Mouse (Mus musculus) MEL (cell line): ENCODE measurements at regions not wholly inside any gene's neighbourhood (a gene's known extent, or its start where the extent isn't known, plus 50 kb on each side); places are given as distances from the start of the nearest gene placed in this dataset.

ENCODE experiments used
- DNase-seq: peaks from one replicate; pipeline ENCODE4 v3.0.0; 2011; ENCODE audit warnings: low read depth, low spot score
- H3K27ac ChIP-seq: 2 replicates; pipeline ENCODE4 v1.5.1; 2012; ENCODE audit warnings: low read depth, mild to moderate bottlenecking, control low read depth, low read length, moderate library complexity; ENCODE audit not compliant: control insufficient read depth
- H3K27me3 ChIP-seq, 2 experiments: fragments of 150-350 bp in 1 of 2; sonication (generic) in 1 of 2; 2 replicates each; pipeline ENCODE4 v1.6.1; 2012; ENCODE audit warnings: low read length in 2 of 2, mild to moderate bottlenecking in 2 of 2, improper control_type of control experiment in 1 of 2, moderate library complexity in 1 of 2; ENCODE audit not compliant: insufficient read depth in 2 of 2, control insufficient read depth in 1 of 2
- H3K36me3 ChIP-seq, 2 experiments: 2 replicates each; pipeline ENCODE4 v1.6.1; 2012 to 2014; ENCODE audit warnings: low read length in 2 of 2, improper control_type of control experiment in 1 of 2, inconsistent platforms in 1 of 2, mild to moderate bottlenecking in 1 of 2; ENCODE audit not compliant: insufficient read depth in 2 of 2, control insufficient read depth in 1 of 2
- H3K4me1 ChIP-seq, 2 experiments: fragments of 150-350 bp in 1 of 2; sonication (generic) in 1 of 2; 2 replicates each; pipeline ENCODE4 v1.6.1; 2012; ENCODE audit warnings: low read length in 2 of 2, improper control_type of control experiment in 1 of 2, mild to moderate bottlenecking in 1 of 2; ENCODE audit not compliant: insufficient read depth in 2 of 2, control insufficient read depth in 1 of 2
- H3K4me3 ChIP-seq, 2 experiments: fragments of 150-350 bp in 1 of 2; sonication (generic) in 1 of 2; 2 replicates each; pipeline ENCODE4 v1.5.1; 2012; ENCODE audit warnings: low read depth in 2 of 2, low read length in 2 of 2, mild to moderate bottlenecking in 2 of 2, moderate library complexity in 2 of 2, control low read depth in 1 of 2, improper control_type of control experiment in 1 of 2; ENCODE audit not compliant: control insufficient read depth in 1 of 2, insufficient read depth in 1 of 2
- H3K79me2 ChIP-seq: 2 replicates; pipeline ENCODE4 v1.6.1; 2012; ENCODE audit warnings: mild to moderate bottlenecking, low read length, moderate library complexity; ENCODE audit not compliant: control insufficient read depth, poor library complexity, insufficient read depth
- H3K9ac ChIP-seq: 2 replicates; pipeline ENCODE4 v1.6.1; 2012; ENCODE audit warnings: low read depth, mild to moderate bottlenecking, control low read depth, low read length, moderate library complexity; ENCODE audit not compliant: control insufficient read depth, poor library complexity, severe bottlenecking
- H3K9me3 ChIP-seq: fragments of 150-350 bp; sonication (generic); replicated peaks from 2 replicates; pipeline ENCODE4 v1.6.1; 2012; ENCODE audit warnings: mild to moderate bottlenecking, low read length, improper control_type of control experiment, moderate library complexity; ENCODE audit not compliant: insufficient read depth
- BHLHE40 ChIP-seq: IDR thresholded peaks from 2 replicates; pipeline ENCODE4 v1.6.1; 2012; ENCODE audit warnings: low read depth, mild to moderate bottlenecking, inconsistent platforms, low read length, improper control_type of control experiment, borderline replicate concordance
- CHD1 ChIP-seq: IDR thresholded peaks from 2 replicates; pipeline ENCODE4 v1.6.1; 2012; ENCODE audit warnings: low read depth, mild to moderate bottlenecking, inconsistent platforms, low read length, improper control_type of control experiment
- CHD2 ChIP-seq: IDR thresholded peaks from 2 replicates; pipeline ENCODE4 v1.6.1; 2011; ENCODE audit warnings: low read length, improper control_type of control experiment
- CTCF ChIP-seq, 3 experiments: IDR thresholded peaks in 2 of 3; conservative IDR thresholded peaks in 1 of 3; 2 replicates each; pipeline ENCODE4 v1.5.1; 2011 to 2012; ENCODE audit warnings: low read length in 3 of 3, low read depth in 2 of 3, mild to moderate bottlenecking in 2 of 3, improper control_type of control experiment in 1 of 3, inconsistent platforms in 1 of 3, mixed read lengths in 1 of 3, moderate library complexity in 1 of 3; ENCODE audit not compliant: control insufficient read depth in 1 of 3, insufficient read depth in 1 of 3, poor library complexity in 1 of 3, severe bottlenecking in 1 of 3
- E2F4 ChIP-seq: IDR thresholded peaks from 2 replicates; pipeline ENCODE4 v1.6.1; 2011; ENCODE audit warnings: low read depth, low read length, improper control_type of control experiment, borderline replicate concordance
- ELF1 ChIP-seq: IDR thresholded peaks from 2 replicates; pipeline ENCODE4 v1.6.1; 2014; ENCODE audit warnings: low read depth, mild to moderate bottlenecking, inconsistent platforms, low read length, improper control_type of control experiment, moderate library complexity
- EP300 ChIP-seq, 2 experiments: IDR thresholded peaks; 2 replicates each; pipeline ENCODE4 v1.6.1; 2011; ENCODE audit warnings: improper control_type of control experiment in 2 of 2, low read length in 2 of 2, low read depth in 1 of 2, mild to moderate bottlenecking in 1 of 2
- ETS1 ChIP-seq: IDR thresholded peaks from 2 replicates; pipeline ENCODE4 v1.6.1; 2012; ENCODE audit warnings: low read depth, mild to moderate bottlenecking, inconsistent platforms, low read length, improper control_type of control experiment, moderate library complexity
- GATA1 ChIP-seq: IDR thresholded peaks from 2 replicates; pipeline ENCODE4 v1.6.1; 2011; ENCODE audit warnings: low read depth, low read length, improper control_type of control experiment
- HCFC1 ChIP-seq: IDR thresholded peaks from 2 replicates; pipeline ENCODE4 v1.6.1; 2012; ENCODE audit warnings: low read depth, mild to moderate bottlenecking, inconsistent platforms, low read length, improper control_type of control experiment, moderate library complexity
- JUND ChIP-seq: IDR thresholded peaks from 2 replicates; pipeline ENCODE4 v1.6.1; 2011; ENCODE audit warnings: low read depth, mild to moderate bottlenecking, improper control_type of control experiment, low read length
- MAFK ChIP-seq: IDR thresholded peaks from 2 replicates; pipeline ENCODE4 v1.6.1; 2011; ENCODE audit warnings: low read depth, mild to moderate bottlenecking, low read length, improper control_type of control experiment, borderline replicate concordance
- MAX ChIP-seq: IDR thresholded peaks from 2 replicates; pipeline ENCODE4 v1.6.1; 2011; ENCODE audit warnings: low read length, improper control_type of control experiment
- MAZ ChIP-seq: IDR thresholded peaks from 2 replicates; pipeline ENCODE4 v1.6.1; 2012; ENCODE audit warnings: low read depth, mild to moderate bottlenecking, inconsistent platforms, low read length, improper control_type of control experiment
- MEF2A ChIP-seq: IDR thresholded peaks from 2 replicates; pipeline ENCODE4 v1.6.1; 2014; ENCODE audit warnings: low read depth, mild to moderate bottlenecking, inconsistent platforms, low read length, improper control_type of control experiment; ENCODE audit not compliant: poor library complexity, insufficient replicate concordance, severe bottlenecking; ENCODE audit errors: extremely low read depth
- MXI1 ChIP-seq: IDR thresholded peaks from 2 replicates; pipeline ENCODE4 v1.6.1; 2011; ENCODE audit warnings: mild to moderate bottlenecking, low read depth, low read length, improper control_type of control experiment
- NELFE ChIP-seq: IDR thresholded peaks from 2 replicates; pipeline ENCODE4 v1.6.1; 2011; ENCODE audit warnings: low read depth, low read length, improper control_type of control experiment
- NRF1 ChIP-seq: IDR thresholded peaks from 2 replicates; pipeline ENCODE4 v1.6.1; 2014; ENCODE audit warnings: low read depth, mild to moderate bottlenecking, inconsistent platforms, low read length, improper control_type of control experiment, moderate library complexity; ENCODE audit not compliant: poor library complexity, insufficient read depth, severe bottlenecking
- POLR2A ChIP-seq, 2 experiments: IDR thresholded peaks; 2 replicates each; pipeline ENCODE4 v1.6.1; 2011 to 2012; ENCODE audit warnings: low read length in 2 of 2, mild to moderate bottlenecking in 2 of 2, control low read depth in 1 of 2, improper control_type of control experiment in 1 of 2, low read depth in 1 of 2, moderate library complexity in 1 of 2; ENCODE audit not compliant: control insufficient read depth in 1 of 2, insufficient read depth in 1 of 2, poor library complexity in 1 of 2
- POLR2AphosphoS5 ChIP-seq: IDR thresholded peaks from 2 replicates; pipeline ENCODE4 v1.6.1; 2012; ENCODE audit warnings: low read depth, borderline replicate concordance, mild to moderate bottlenecking, inconsistent platforms, low read length, moderate library complexity, mixed read lengths
- SIN3A ChIP-seq: IDR thresholded peaks from 2 replicates; pipeline ENCODE4 v1.6.1; 2012; ENCODE audit warnings: low read length, improper control_type of control experiment, inconsistent platforms
- TCF12 ChIP-seq: IDR thresholded peaks from 2 replicates; pipeline ENCODE4 v1.6.1; 2014; ENCODE audit warnings: low read depth, mild to moderate bottlenecking, inconsistent platforms, low read length, improper control_type of control experiment, moderate library complexity
- UBTF ChIP-seq: IDR thresholded peaks from 2 replicates; pipeline ENCODE4 v1.6.1; 2012; ENCODE audit warnings: low read depth, mild to moderate bottlenecking, inconsistent platforms, low read length, improper control_type of control experiment, moderate library complexity, borderline replicate concordance; ENCODE audit not compliant: insufficient read depth
- USF1 ChIP-seq: IDR thresholded peaks from 2 replicates; pipeline ENCODE4 v1.6.1; 2014; ENCODE audit warnings: low read depth, mild to moderate bottlenecking, inconsistent platforms, low read length, improper control_type of control experiment, moderate library complexity
- ZC3H11A ChIP-seq: IDR thresholded peaks from 2 replicates; pipeline ENCODE4 v1.6.1; 2012; ENCODE audit warnings: low read depth, mild to moderate bottlenecking, inconsistent platforms, low read length, improper control_type of control experiment
- ZNF384 ChIP-seq: IDR thresholded peaks from 2 replicates; pipeline ENCODE4 v1.6.1; 2012; ENCODE audit warnings: low read depth, mild to moderate bottlenecking, inconsistent platforms, low read length, improper control_type of control experiment

DNA sequence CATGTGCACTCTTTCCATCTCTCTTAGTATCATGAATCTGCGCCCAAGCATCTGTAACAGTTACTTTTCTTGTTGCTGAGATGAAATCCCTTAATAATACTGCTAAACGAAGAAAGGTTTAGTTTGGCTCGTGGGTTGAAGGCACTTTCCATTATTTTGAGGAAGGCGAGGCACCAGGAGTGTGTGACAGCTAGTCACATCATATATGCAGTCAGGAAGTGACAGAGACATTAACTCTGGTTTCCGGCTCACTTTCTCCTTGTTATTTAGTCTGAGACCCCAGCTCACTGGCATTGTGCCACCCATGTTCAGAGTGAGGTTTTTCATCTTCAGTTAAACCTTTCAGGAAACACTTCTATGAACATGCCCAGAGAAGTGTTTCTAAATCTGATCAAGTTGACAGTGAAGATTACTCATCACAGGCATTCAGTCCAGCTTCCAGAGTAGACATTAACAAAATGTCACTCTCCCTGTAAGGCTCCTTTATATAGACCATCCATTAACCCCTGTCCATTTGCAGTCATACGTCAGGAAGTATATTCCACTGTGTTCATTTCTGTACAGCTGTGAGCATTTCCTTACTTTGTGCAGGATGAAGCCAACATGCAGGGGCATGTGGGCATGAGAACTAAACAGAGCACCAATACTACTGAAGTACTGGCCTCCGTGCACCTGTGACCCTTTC lies 238.0 kb upstream of the Il12b start:
- Histone ChIP-seq H3K9me3 (no peaks in the 10 kb centered on the region), H3K27ac (no peak overlapping the region), H3K4me3 (no peak overlapping the region), H3K36me3 (no peaks in the 10 kb centered on the region), H3K9ac (no peak overlapping the region), H3K79me2 (no peaks in the 10 kb centered on the region), H3K27me3 (no peaks in the 10 kb centered on the region), H3K4me1 (no peaks in the 10 kb centered on the region)
- DNase-seq, result no peak
- TF ChIP-seq BHLHE40 (no peak), JUND (no peak), CHD2 (no peak), EP300 (IDR thresholded peaks at IDR 0.05; ENCODE audit: low read depth in 1 of 2, low read length in 2 of 2) (no peak), USF1 (no peak), POLR2AphosphoS5 (no peak), CTCF (IDR thresholded peaks at IDR 0.05 in 2 of 3, conservative IDR thresholded peaks at IDR 0.05 in 1 of 3; ENCODE audit: control insufficient read depth in 1 of 3, insufficient read depth in 1 of 3, low read depth in 2 of 3, low read length in 3 of 3, poor library complexity in 1 of 3, severe bottlenecking in 1 of 3) (no peak), UBTF (no peak), SIN3A (no peak), ZNF384 (no peak), POLR2A (IDR thresholded peaks at IDR 0.05; ENCODE audit: control insufficient read depth in 1 of 2, insufficient read depth in 1 of 2, low read depth in 1 of 2, low read length in 2 of 2, poor library complexity in 1 of 2) (no peak)

DNA sequence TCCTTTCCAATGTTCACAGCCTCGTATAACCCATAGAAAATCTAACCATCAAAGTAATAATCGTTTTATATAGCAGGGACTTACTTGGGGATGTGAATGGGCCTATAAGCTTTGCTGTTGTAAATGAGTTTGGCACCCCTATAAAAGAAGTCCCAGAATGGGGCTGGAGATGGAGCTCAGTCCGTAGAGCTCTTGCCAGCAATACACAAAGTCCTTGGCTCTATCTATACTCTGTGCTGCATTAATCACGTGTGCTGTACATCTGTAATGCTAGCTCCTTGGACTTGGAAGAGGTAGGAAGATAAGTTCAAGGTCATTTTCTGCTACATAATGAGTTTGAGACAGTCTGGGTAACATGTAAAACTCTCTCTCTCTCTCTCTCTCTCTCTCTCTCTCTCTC lies 236.8 kb upstream of the Il12b start:
- Histone ChIP-seq H3K27ac (no peak overlapping the region), H3K79me2 (no peaks in the 10 kb centered on the region), H3K27me3 (no peaks in the 10 kb centered on the region), H3K9me3 (no peaks in the 10 kb centered on the region), H3K36me3 (no peaks in the 10 kb centered on the region), H3K4me1 (no peaks in the 10 kb centered on the region), H3K9ac (no peak overlapping the region), H3K4me3 (no peak overlapping the region)
- no peak for DNase-seq
- TF ChIP-seq MXI1, result no peak
- no peak for TF ChIP-seq ELF1
- no peak for TF ChIP-seq POLR2AphosphoS5
- TF ChIP-seq MAZ, result no peak
- no peak for TF ChIP-seq MEF2A
- TF ChIP-seq SIN3A, result no peak
- TF ChIP-seq CHD1, result no peak
- TF ChIP-seq ETS1, result no peak
- no peak for TF ChIP-seq HCFC1
- TF ChIP-seq ZC3H11A, result no peak
- TF ChIP-seq MAX, result no peak
- TF ChIP-seq GATA1, result no peak
- TF ChIP-seq E2F4, result no peak
- no peak for TF ChIP-seq MAFK
- TF ChIP-seq NELFE, result no peak
- no peak for TF ChIP-seq TCF12
- TF ChIP-seq POLR2A (IDR thresholded peaks at IDR 0.05; ENCODE audit: control insufficient read depth in 1 of 2, insufficient read depth in 1 of 2, low read depth in 1 of 2, low read length in 2 of 2, poor library complexity in 1 of 2), result no peak
- no peak for TF ChIP-seq NRF1
- no peak for TF ChIP-seq CTCF (IDR thresholded peaks at IDR 0.05 in 2 of 3, conservative IDR thresholded peaks at IDR 0.05 in 1 of 3; ENCODE audit: control insufficient read depth in 1 of 3, insufficient read depth in 1 of 3, low read depth in 2 of 3, low read length in 3 of 3, poor library complexity in 1 of 3, severe bottlenecking in 1 of 3)
